Mouse (Mus musculus) spleen, adult 2 months (tissue): ENCODE data around the gene Sebox.

Experiments
- CTCF ChIP-seq: fragments of 200-500 bp; IDR thresholded peaks from 2 replicates; pipeline ENCODE4 v1.5.1; 2011; ENCODE audit warnings: mild to moderate bottlenecking, inconsistent platforms; ENCODE audit not compliant: insufficient read depth, insufficient read length, insufficient replicate concordance; ENCODE audit errors: extremely low read depth
- POLR2A ChIP-seq: fragments of 200-500 bp; IDR thresholded peaks from 2 replicates; pipeline ENCODE4 v1.6.1; 2011; ENCODE audit warnings: low read depth, low read length, inconsistent platforms

DNA sequence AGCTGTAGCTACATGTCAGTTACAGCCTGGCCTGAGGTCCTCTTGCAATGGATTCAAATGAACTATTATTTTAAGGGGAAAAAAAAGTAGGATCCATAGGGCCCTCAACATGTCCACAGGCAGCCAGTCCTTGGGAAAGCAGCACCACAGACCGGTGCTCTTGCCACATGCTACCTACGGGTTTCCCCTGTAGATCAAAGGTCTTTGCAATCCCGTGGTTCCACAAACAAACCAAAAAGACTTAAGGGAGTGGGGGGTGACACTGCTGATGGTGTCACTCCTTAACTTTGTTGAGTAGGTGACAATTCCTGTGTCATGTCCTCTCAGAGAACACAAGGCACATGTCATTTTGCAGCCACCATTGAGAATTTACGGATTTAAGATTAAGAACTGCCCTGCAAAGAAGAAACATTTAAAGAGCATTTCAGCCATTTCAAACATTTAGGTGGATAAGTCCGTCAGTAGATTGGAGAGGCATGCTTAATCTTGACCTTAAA, 46.3 kb downstream of the Sebox start:
- no peak for TF ChIP-seq POLR2A
- no peak for TF ChIP-seq CTCF
